8 mouse cellular contexts compared by ENCODE assay signal in genomic region chr15:89148496-89149270, GRCm38 (mm10). TPM values are rescaled to one million over a fixed set of nuclear protein-coding genes. Genes with fewer than 3 reads are reported as not detected.
DNase-seq lines count a peak whose midpoint lies in the region; ATAC-seq and TF ChIP-seq lines count a peak whose summit lies in the region.

No protein-coding gene starts in this region.

- DNase-seq in heart, postnatal 4 days, result no peak
- peak; percentile 55 for DNase-seq in hindbrain, embryonic 10.5 days (ENCODE audit: low spot score)
- no peak for DNase-seq in T-cell, adult 2 months (ENCODE audit: low spot score)
- no peak for DNase-seq in adrenal gland, postnatal 14 days
- DNase-seq in kidney, adult 11 months, result no peak

- no peak for TF ChIP-seq CTCF in bone marrow, adult 2 months (IDR thresholded peaks at IDR 0.05; ENCODE audit: control insufficient read depth, insufficient read depth, low read length)

- ATAC-seq in heart, embryonic 14.5 days (ENCODE audit: insufficient number of reproducible peaks, insufficient read depth, low FRiP score, low read depth), result no peak
- ATAC-seq in midbrain, embryonic 12.5 days (ENCODE audit: low FRiP score, low read depth), result no peak

- no peak overlapping the region for H3K27ac ChIP-seq in heart, embryonic 14.5 days (replicated peaks in 1 of 2; ENCODE audit: control insufficient read depth in 1 of 2, insufficient read depth in 1 of 2, low read depth in 2 of 2, low read length in 2 of 2)
- no peak overlapping the region for H3K27ac ChIP-seq in bone marrow, adult 2 months (ENCODE audit: control insufficient read depth, insufficient read depth, low read depth, low read length, poor library complexity)
- H3K27ac ChIP-seq in hindbrain, embryonic 10.5 days, result peak overlapping the region; percentile 94
- H3K27ac ChIP-seq in midbrain, embryonic 12.5 days (replicated peaks), result peak overlapping the region; percentile 90

- no peaks in the 10 kb centered on the region for H3K9me3 ChIP-seq in heart, embryonic 14.5 days (ENCODE audit: control insufficient read depth, low read length)
- no peaks in the 10 kb centered on the region for H3K9me3 ChIP-seq in hindbrain, embryonic 10.5 days
- no peaks in the 10 kb centered on the region for H3K9me3 ChIP-seq in midbrain, embryonic 12.5 days

- no peak for TF ChIP-seq POLR2A in bone marrow, adult 2 months (IDR thresholded peaks at IDR 0.05; ENCODE audit: borderline replicate concordance, control insufficient read depth, low read depth, low read length)

- H3K4me1 ChIP-seq in heart, embryonic 14.5 days (ENCODE audit: control insufficient read depth in 2 of 2, insufficient read depth in 2 of 2, low read length in 2 of 2), result peaks cover 9 to 19% of the 10 kb centered on the region in 2 experiments
- peaks cover 1% of the 10 kb centered on the region; the same call in 1 of the 2 replicates for H3K4me1 ChIP-seq in bone marrow, adult 2 months (ENCODE audit: control insufficient read depth, insufficient read depth, low read length)
- peaks cover 72% of the 10 kb centered on the region for H3K4me1 ChIP-seq in hindbrain, embryonic 10.5 days (replicated peaks)
- peaks cover 48% of the 10 kb centered on the region for H3K4me1 ChIP-seq in midbrain, embryonic 12.5 days

- WGBS in heart, embryonic 14.5 days, result 5% methylated on average over 24 of the region's 25 CpGs
- WGBS in bone marrow, adult 2 months, result 12% methylated on average over 25 of the region's 25 CpGs
- WGBS in hindbrain, embryonic 10.5 days, result 5% methylated on average over 25 of the region's 25 CpGs
- WGBS in midbrain, embryonic 12.5 days, result 4% methylated on average over 25 of the region's 25 CpGs

- peaks cover 48% of the 10 kb centered on the region for H3K27me3 ChIP-seq in heart, embryonic 14.5 days (ENCODE audit: control insufficient read depth, insufficient read depth, low read length)
- peaks cover 43% of the 10 kb centered on the region for H3K27me3 ChIP-seq in hindbrain, embryonic 10.5 days (ENCODE audit: insufficient read depth, poor library complexity, severe bottlenecking)
- peaks cover 12% of the 10 kb centered on the region for H3K27me3 ChIP-seq in midbrain, embryonic 12.5 days

- H3K4me3 ChIP-seq in heart, embryonic 14.5 days (ENCODE audit: control insufficient read depth in 1 of 2, insufficient read depth in 1 of 2, low read depth in 1 of 2, low read length in 2 of 2), result peak overlapping the region; percentile 61 to 70
- peak overlapping the region; percentile 46 for H3K4me3 ChIP-seq in bone marrow, adult 2 months (replicated peaks; ENCODE audit: control insufficient read depth, low read depth, low read length)
- H3K4me3 ChIP-seq in hindbrain, embryonic 10.5 days, result peak overlapping the region; percentile 71
- peak overlapping the region; percentile 82 for H3K4me3 ChIP-seq in midbrain, embryonic 12.5 days

- H3K9ac ChIP-seq in heart, embryonic 14.5 days (ENCODE audit: low read length), result peak overlapping the region; percentile 76
- peak overlapping the region; percentile 95 for H3K9ac ChIP-seq in midbrain, embryonic 12.5 days (replicated peaks)

- peaks cover 4% of the 10 kb centered on the region for H3K36me3 ChIP-seq in heart, embryonic 14.5 days (ENCODE audit: control insufficient read depth, insufficient read depth, low read length)
- H3K36me3 ChIP-seq in hindbrain, embryonic 10.5 days, result peaks cover 33% of the 10 kb centered on the region
- peaks cover 27% of the 10 kb centered on the region for H3K36me3 ChIP-seq in midbrain, embryonic 12.5 days

- H3K4me2 ChIP-seq in heart, embryonic 14.5 days (ENCODE audit: low read length), result peak overlapping the region; percentile 96
- H3K4me2 ChIP-seq in midbrain, embryonic 12.5 days (replicated peaks), result peak overlapping the region; percentile 78

RNA-seq across cellular contexts. Expression of gene Mapk11, which starts 0.7 kb away (rescaled TPM):
- polyA plus RNA-seq in heart, embryonic 14.5 days (2014; fragmentation: Nextera tagmentation; extraction: Ambion mirVana), result 2.5 and 3.2 TPM in 2 replicates
- total RNA-seq in heart, postnatal 4 days (2021), result 1 to 10 TPM; 4.1 to 5.4 TPM
- 5.7 and 7.6 TPM in 2 replicates for polyA plus RNA-seq in bone marrow, adult 2 months (2011; ENCODE audit: insufficient read depth, insufficient read length, low replicate concordance, missing spikeins)
- 34.9 and 46.6 TPM in 2 replicates for polyA plus RNA-seq in hindbrain, embryonic 10.5 days (2016; fragmentation: Nextera tagmentation; extraction: Ambion mirVana)
- 45.7 and 50.2 TPM in 2 replicates for polyA plus RNA-seq in midbrain, embryonic 12.5 days (2016; fragmentation: Nextera tagmentation; extraction: Ambion mirVana)
- total RNA-seq in adrenal gland, postnatal 14 days (2021), result 5.3 and 6.4 TPM in 2 replicates

RNA-seq across cellular contexts. Expression of gene Mapk12, which starts 8.2 kb away (rescaled TPM):
- polyA plus RNA-seq in heart, embryonic 14.5 days (2014; fragmentation: Nextera tagmentation; extraction: Ambion mirVana), result 21.0 and 23.0 TPM in 2 replicates
- 10 to 100 TPM; 28.8 to 28.9 TPM for total RNA-seq in heart, postnatal 4 days (2021)
- 6.1 and 14.6 TPM in 2 replicates for polyA plus RNA-seq in bone marrow, adult 2 months (2011; ENCODE audit: insufficient read depth, insufficient read length, low replicate concordance, missing spikeins)
- polyA plus RNA-seq in hindbrain, embryonic 10.5 days (2016; fragmentation: Nextera tagmentation; extraction: Ambion mirVana), result 23.7 and 28.5 TPM in 2 replicates
- polyA plus RNA-seq in midbrain, embryonic 12.5 days (2016; fragmentation: Nextera tagmentation; extraction: Ambion mirVana), result 14.5 and 20.1 TPM in 2 replicates
- 8.6 and 9.6 TPM in 2 replicates for total RNA-seq in adrenal gland, postnatal 14 days (2021)

RNA-seq across cellular contexts. Expression of gene Hdac10, which starts 20.2 kb away (rescaled TPM):
- polyA plus RNA-seq in heart, embryonic 14.5 days (2014; fragmentation: Nextera tagmentation; extraction: Ambion mirVana), result 11.0 and 11.5 TPM in 2 replicates
- total RNA-seq in heart, postnatal 4 days (2021), result 1 to 10 TPM; 9.0 to 9.5 TPM
- polyA plus RNA-seq in bone marrow, adult 2 months (2011; ENCODE audit: insufficient read depth, insufficient read length, low replicate concordance, missing spikeins), result 9.1 and 24.3 TPM in 2 replicates
- polyA plus RNA-seq in hindbrain, embryonic 10.5 days (2016; fragmentation: Nextera tagmentation; extraction: Ambion mirVana), result 16.4 and 18.5 TPM in 2 replicates
- polyA plus RNA-seq in midbrain, embryonic 12.5 days (2016; fragmentation: Nextera tagmentation; extraction: Ambion mirVana), result 20.3 and 25.1 TPM in 2 replicates
- 11.9 and 13.2 TPM in 2 replicates for total RNA-seq in adrenal gland, postnatal 14 days (2021)

RNA-seq across cellular contexts. Expression of gene Tubgcp6, which starts 25.8 kb away (rescaled TPM):
- 10.9 and 11.3 TPM in 2 replicates for polyA plus RNA-seq in heart, embryonic 14.5 days (2014; fragmentation: Nextera tagmentation; extraction: Ambion mirVana)
- 10 to 100 TPM; 15.9 to 16.1 TPM for total RNA-seq in heart, postnatal 4 days (2021)
- polyA plus RNA-seq in bone marrow, adult 2 months (2011; ENCODE audit: insufficient read depth, insufficient read length, low replicate concordance, missing spikeins), result 10.0 and 31.9 TPM in 2 replicates
- 23.7 and 26.0 TPM in 2 replicates for polyA plus RNA-seq in hindbrain, embryonic 10.5 days (2016; fragmentation: Nextera tagmentation; extraction: Ambion mirVana)
- 25.0 and 25.1 TPM in 2 replicates for polyA plus RNA-seq in midbrain, embryonic 12.5 days (2016; fragmentation: Nextera tagmentation; extraction: Ambion mirVana)
- 13.3 and 15.7 TPM in 2 replicates for total RNA-seq in adrenal gland, postnatal 14 days (2021)

RNA-seq across cellular contexts. Expression of gene Plxnb2, which starts 31.9 kb away (rescaled TPM):
- polyA plus RNA-seq in heart, embryonic 14.5 days (2014; fragmentation: Nextera tagmentation; extraction: Ambion mirVana), result 87.4 and 99.3 TPM in 2 replicates
- 100 to 1,000 TPM; 132 to 137 TPM for total RNA-seq in heart, postnatal 4 days (2021)
- polyA plus RNA-seq in bone marrow, adult 2 months (2011; ENCODE audit: insufficient read depth, insufficient read length, low replicate concordance, missing spikeins), result 11.1 and 30.9 TPM in 2 replicates
- 133 and 155 TPM in 2 replicates for polyA plus RNA-seq in hindbrain, embryonic 10.5 days (2016; fragmentation: Nextera tagmentation; extraction: Ambion mirVana)
- polyA plus RNA-seq in midbrain, embryonic 12.5 days (2016; fragmentation: Nextera tagmentation; extraction: Ambion mirVana), result 164 and 170 TPM in 2 replicates
- total RNA-seq in adrenal gland, postnatal 14 days (2021), result 83.2 and 110 TPM in 2 replicates

Comparison
In these comparisons a context has a peak if more than half of its experiments do, and no peak if none do; other contexts are left out.
1. H3K27ac ChIP-seq: peak in hindbrain, embryonic 10.5 days (single experiment) and midbrain, embryonic 12.5 days (single experiment); none in heart, embryonic 14.5 days (0 of 2) and bone marrow, adult 2 months (single experiment).
2. Peak in every context shown above with its lines, with median percentiles within 50 percentile points of each other: H3K4me3 ChIP-seq.